Mouse (Mus musculus): ENCODE results near the gene Gfod2. TPM values are rescaled to one million over a fixed set of nuclear protein-coding genes. Genes with fewer than 3 reads are reported as not detected.

Gene Gfod2
- 5.5 TPM for polyA plus RNA-seq (2017; shearing (Covaris generic))

GRCm38 (mm10) chr8:105758277-105759108, at the start of gene Gfod2:
TSS of gene Gfod2 (minus strand) at chr8:105758664.

DNA sequence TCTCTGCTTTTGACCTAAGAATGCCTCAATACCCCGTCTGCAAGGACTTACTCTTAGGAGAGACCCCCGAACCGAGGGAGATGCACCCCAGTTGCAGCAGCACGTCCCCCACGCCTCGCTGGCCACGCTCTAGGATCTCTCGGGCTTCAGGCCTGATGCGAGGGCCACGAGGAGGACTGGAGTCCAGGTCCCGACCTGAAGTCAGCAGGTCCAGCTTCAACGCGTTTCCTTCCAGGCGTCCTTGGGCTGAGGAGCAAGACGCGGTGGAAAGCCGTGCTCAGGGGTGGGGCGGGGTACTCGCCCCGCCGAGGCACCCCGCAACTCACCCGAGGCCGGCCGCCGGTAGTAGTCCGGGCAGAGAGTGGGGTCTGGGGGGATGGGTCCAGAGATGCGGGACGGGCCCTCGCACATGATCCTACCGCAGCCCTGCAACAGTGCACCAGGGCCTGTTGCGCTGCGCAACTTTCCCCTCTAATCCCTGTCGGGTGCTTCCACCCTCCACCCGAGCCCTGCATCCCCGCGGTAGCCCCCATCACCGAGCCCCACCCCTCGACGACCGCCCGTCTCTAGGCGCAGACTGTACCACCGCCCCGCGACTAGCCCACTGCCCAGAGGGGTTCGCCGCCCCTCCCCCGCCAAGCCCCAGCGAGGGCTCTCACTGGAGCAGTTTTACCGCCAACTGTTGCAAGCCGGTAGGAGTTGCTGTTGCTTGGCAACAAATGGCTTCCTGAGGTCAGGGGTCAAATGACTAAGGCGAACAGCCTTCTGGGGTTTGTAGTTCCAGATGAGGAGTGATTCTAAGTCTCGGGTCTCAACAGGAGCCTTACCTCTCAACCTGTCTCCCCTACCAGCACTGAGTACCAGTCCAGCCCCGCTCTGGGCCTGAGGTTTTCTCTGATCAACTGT, 50.7 kb downstream of the Gfod2 start, which contains the start of the genes 4933405L10Rik and Enkd1:
Gene 4933405L10Rik, plus strand, starts transcription at position 158 of the 906 bp plus-strand sequence.
Gene Enkd1, minus strand, starts transcription at position 713 of the 906 bp plus-strand sequence.

GRCm38 (mm10) chr8:105700966-105701824, 57.3 kb downstream of the Gfod2 start, which contains the start of the genes Acd and Pard6a:
TSS of gene Acd (minus strand) at chr8:105701102.
TSS of gene Pard6a (plus strand) at chr8:105701148.

GRCm38 (mm10) chr8:105685796-105686308, 72.6 kb downstream of the Gfod2 start, which contains the start of gene Carmil2:
TSS of gene Carmil2 (plus strand) at chr8:105686274.

Other genes with a start within 250 kb of the Gfod2 start
- gene Hsd11b2, start 239.9 kb downstream of the Gfod2 start, polyA plus RNA-seq (2017; shearing (Covaris generic)), result not detected
- gene Atp6v0d1, start 192.6 kb downstream of the Gfod2 start, polyA plus RNA-seq (2017; shearing (Covaris generic)), result 55.5 TPM
- 11.5 TPM for gene Ripor1, start 153.4 kb downstream of the Gfod2 start, polyA plus RNA-seq (2017; shearing (Covaris generic))
- gene Ctcf, start 122.1 kb downstream of the Gfod2 start, polyA plus RNA-seq (2017; shearing (Covaris generic)), result 33.9 TPM
- 0.72 TPM for gene Agrp, start 121.3 kb downstream of the Gfod2 start, polyA plus RNA-seq (2017; shearing (Covaris generic))
- gene Carmil2, start 72.4 kb downstream of the Gfod2 start, polyA plus RNA-seq (2017; shearing (Covaris generic)), result 12.1 TPM
- 95.6 TPM for gene Acd, start 57.6 kb downstream of the Gfod2 start, polyA plus RNA-seq (2017; shearing (Covaris generic))
- 10.6 TPM for gene Pard6a, start 57.5 kb downstream of the Gfod2 start, polyA plus RNA-seq (2017; shearing (Covaris generic))
- gene 4933405L10Rik, start 51.0 kb downstream of the Gfod2 start, polyA plus RNA-seq (2017; shearing (Covaris generic)), result not detected
- gene Enkd1, start 50.5 kb downstream of the Gfod2 start, polyA plus RNA-seq (2017; shearing (Covaris generic)), result 3.4 TPM
- 34.6 TPM for gene Ranbp10, start 68.7 kb upstream of the Gfod2 start, polyA plus RNA-seq (2017; shearing (Covaris generic))
- not detected for gene Tsnaxip1, start 69.1 kb upstream of the Gfod2 start, polyA plus RNA-seq (2017; shearing (Covaris generic))
- gene Cenpt, start 94.6 kb upstream of the Gfod2 start, polyA plus RNA-seq (2017; shearing (Covaris generic)), result 20.2 TPM
- gene Thap11, start 96.5 kb upstream of the Gfod2 start, polyA plus RNA-seq (2017; shearing (Covaris generic)), result 7.6 TPM
- gene Nutf2, start 101.9 kb upstream of the Gfod2 start, polyA plus RNA-seq (2017; shearing (Covaris generic)), result 17.9 TPM
- 105 TPM for gene Edc4, start 122.2 kb upstream of the Gfod2 start, polyA plus RNA-seq (2017; shearing (Covaris generic))
- 2.1 TPM for gene Nrn1l, start 134.9 kb upstream of the Gfod2 start, polyA plus RNA-seq (2017; shearing (Covaris generic))
- 28.0 TPM for gene Pskh1, start 141.8 kb upstream of the Gfod2 start, polyA plus RNA-seq (2017; shearing (Covaris generic))
- gene Ctrl, start 175.2 kb upstream of the Gfod2 start, polyA plus RNA-seq (2017; shearing (Covaris generic)), result 2.8 TPM
- gene Psmb10, start 179.8 kb upstream of the Gfod2 start, polyA plus RNA-seq (2017; shearing (Covaris generic)), result 552 TPM
- gene Lcat, start 184.7 kb upstream of the Gfod2 start, polyA plus RNA-seq (2017; shearing (Covaris generic)), result 0.55 TPM
- 7.0 TPM for gene Slc12a4, start 207.4 kb upstream of the Gfod2 start, polyA plus RNA-seq (2017; shearing (Covaris generic))
- not detected for gene Dpep3, start 220.8 kb upstream of the Gfod2 start, polyA plus RNA-seq (2017; shearing (Covaris generic))
- gene Dus2, start 232.7 kb upstream of the Gfod2 start, polyA plus RNA-seq (2017; shearing (Covaris generic)), result 26.0 TPM
- gene Dpep2nb, start 247.3 kb upstream of the Gfod2 start, polyA plus RNA-seq (2017; shearing (Covaris generic)), result not detected

Data from CD4-positive, CD25-positive, alpha-beta regulatory T cell, adult 9 weeks (primary cell).